Mouse (Mus musculus) midbrain, postnatal 0 days (tissue): ENCODE measurements around the gene Eef1e1. TPM values are rescaled to one million over a fixed set of nuclear protein-coding genes. Genes with fewer than 3 reads are reported as not detected.
"Not testable (repeated sequence)": the region's sequence is repeated elsewhere in the genome, so short reads cannot be mapped to it uniquely, and the experiment has no call there.

Source experiments
- ATAC-seq: fragments of 200-750 bp; cut with Nextera tagmentation; 2 replicates; pipeline ENCODE4 v1.8.0; 2017; ENCODE audit warnings: moderate number of reproducible peaks, mild to moderate bottlenecking, moderate TSS enrichment, moderate library complexity; ENCODE audit not compliant: low FRiP score
- DNase-seq: peaks from one replicate; pipeline ENCODE4 v3.0.0-alpha.2; 2015; ENCODE audit warnings: low spot score
- H3K27ac ChIP-seq: fragments of 300-500 bp; sonication (generic); 2 replicates; pipeline ENCODE4 v1.5.1; 2014; ENCODE audit warnings: low read depth, mild to moderate bottlenecking, low read length, mixed read lengths
- H3K27me3 ChIP-seq: fragments of 300-500 bp; sonication (generic); 2 replicates; pipeline ENCODE4 v1.6.1; 2014; ENCODE audit warnings: low read length, control low read depth, mixed read lengths; ENCODE audit not compliant: insufficient read depth
- H3K36me3 ChIP-seq: fragments of 300-500 bp; sonication (generic); 2 replicates; pipeline ENCODE4 v1.6.1; 2014; ENCODE audit warnings: low read length, control low read depth, mixed read lengths; ENCODE audit not compliant: insufficient read depth
- H3K4me1 ChIP-seq: fragments of 300-500 bp; sonication (generic); 2 replicates; pipeline ENCODE4 v1.6.1; 2014; ENCODE audit warnings: mild to moderate bottlenecking, control low read depth, antibody characterized with exemption, low read length, mixed read lengths; ENCODE audit not compliant: insufficient read depth
- H3K4me2 ChIP-seq: fragments of 300-500 bp; sonication (generic); 2 replicates; pipeline ENCODE4 v1.6.1; 2014; ENCODE audit warnings: low read depth, mild to moderate bottlenecking, low read length, mixed read lengths; ENCODE audit not compliant: poor library complexity, severe bottlenecking
- H3K4me3 ChIP-seq: fragments of 300-500 bp; sonication (generic); 2 replicates; pipeline ENCODE4 v1.5.1; 2014; ENCODE audit warnings: low read depth, mild to moderate bottlenecking, low read length, moderate library complexity
- H3K9ac ChIP-seq: fragments of 300-500 bp; sonication (generic); replicated peaks from 2 replicates; pipeline ENCODE4 v1.6.1; 2014; ENCODE audit warnings: mild to moderate bottlenecking, low read length, moderate library complexity, mixed read lengths; ENCODE audit not compliant: poor library complexity, severe bottlenecking
- H3K9me3 ChIP-seq: fragments of 300-500 bp; sonication (generic); 2 replicates; pipeline ENCODE4 v1.6.1; 2016; ENCODE audit warnings: low read length, control low read depth
- CTCF ChIP-seq: IDR thresholded peaks from 2 replicates; pipeline ENCODE4 v1.5.1; 2016; ENCODE audit warnings: antibody characterized with exemption, mild to moderate bottlenecking
- WGBS: fragments of 180-500 bp; shearing (Covaris S2); extraction: QIAGEN DNeasy Blood & Tissue Kit; methylation state at CpG from one replicate; pipeline ENCODE4 v1.1.7; 2014; 5-methylcytosine and 5-hydroxymethylcytosine counted together
- polyA plus RNA-seq: library from polyadenylated mRNA; unstranded; fragments of >200 nt; fragmentation: Nextera tagmentation; extraction: Ambion mirVana; gene quantifications from 2 replicates; pipeline ENCODE4 v1.2.1, GENCODE M21; 2015
- total RNA-seq: library from RNA; depleted of rRNA; stranded (reverse); fragments of >200 nt; gene quantifications from 2 replicates; pipeline ENCODE4 v1.2.3, GENCODE M21; 2014; rRNA removed

The Eef1e1 gene
- total RNA-seq (32.2 and 40.6 TPM in 2 replicates), polyA plus RNA-seq (108 and 118 TPM in 2 replicates)

- Histone ChIP-seq H3K9me3 (no peaks in the 10 kb centered on the region), H3K4me1 (no peaks in the 10 kb centered on the region), H3K36me3 (peaks cover 23% of the 10 kb centered on the region), H3K27me3 (no peaks in the 10 kb centered on the region), H3K27ac (peak within 1 kb of the TSS; percentile 86), H3K9ac (peak within 1 kb of the TSS; percentile 89), H3K4me3 (peak within 1 kb of the TSS; percentile 98), H3K4me2 (peak within 1 kb of the TSS; percentile 74)
- WGBS: under 1% methylated on average over 59 of the region's 59 CpGs
- DNase-seq (peak; percentile 96), ATAC-seq (peak; percentile 99)
- TF ChIP-seq CTCF: peak; percentile 77
These were observed at the start of gene Eef1e1 for GRCm38 (mm10) chr13:38658528-38659280. Gene Eef1e1 (minus strand): TSS chr13:38659058.

GRCm38 (mm10) chr13:38690845-38691244, 32.0 kb upstream of the Eef1e1 start:
- H3K4me2 ChIP-seq: no peak overlapping the region
- 89% methylated on average over 6 of the region's 6 CpGs for WGBS
- no peaks in the 10 kb centered on the region for H3K4me1 ChIP-seq
- no peak overlapping the region for H3K27ac ChIP-seq
- ATAC-seq (no peak), DNase-seq (no peak)
- H3K4me3 ChIP-seq: no peak overlapping the region
- no peaks in the 10 kb centered on the region for H3K9me3 ChIP-seq
- H3K9ac ChIP-seq: no peak overlapping the region
- no peak for TF ChIP-seq CTCF
- H3K36me3 ChIP-seq: no peaks in the 10 kb centered on the region
- no peaks in the 10 kb centered on the region for H3K27me3 ChIP-seq

GRCm38 (mm10) chr13:38690028-38690427, 31.2 kb upstream of the Eef1e1 start:
- Histone ChIP-seq H3K27me3 (no peaks in the 10 kb centered on the region), H3K9me3 (no peaks in the 10 kb centered on the region), H3K4me3 (no peak overlapping the region), H3K4me1 (no peaks in the 10 kb centered on the region), H3K36me3 (no peaks in the 10 kb centered on the region), H3K9ac (no peak overlapping the region), H3K27ac (no peak overlapping the region), H3K4me2 (no peak overlapping the region)
- peak; percentile 60; the same call in 1 of the 2 replicates for ATAC-seq
- TF ChIP-seq CTCF: peak; percentile 84
- 53% methylated on average over 3 of the region's 3 CpGs for WGBS
- DNase-seq: peak; percentile 69

GRCm38 (mm10) chr13:38688761-38689160, 29.9 kb upstream of the Eef1e1 start:
- H3K36me3 ChIP-seq: no peaks in the 10 kb centered on the region
- no peak overlapping the region for H3K4me3 ChIP-seq
- DNase-seq: no peak
- ATAC-seq: no peak
- no peak for TF ChIP-seq CTCF
- H3K27me3 ChIP-seq: no peaks in the 10 kb centered on the region
- no peak overlapping the region for H3K27ac ChIP-seq
- WGBS: 87% methylated on average over 11 of the region's 11 CpGs
- H3K9me3 ChIP-seq: no peaks in the 10 kb centered on the region
- H3K9ac ChIP-seq: no peak overlapping the region
- no peak overlapping the region for H3K4me2 ChIP-seq
- H3K4me1 ChIP-seq: no peaks in the 10 kb centered on the region

- H3K9ac ChIP-seq: no peak overlapping the region
- WGBS: 79% methylated on average over 9 of the region's 9 CpGs
- H3K4me2 ChIP-seq: no peak overlapping the region
- H3K4me3 ChIP-seq: no peak overlapping the region
- no peaks in the 10 kb centered on the region for H3K36me3 ChIP-seq
- no peaks in the 10 kb centered on the region for H3K4me1 ChIP-seq
- no peaks in the 10 kb centered on the region for H3K27me3 ChIP-seq
- H3K27ac ChIP-seq: no peak overlapping the region
- no peak for ATAC-seq
- peak; percentile 60 for DNase-seq
- TF ChIP-seq CTCF: no peak
- H3K9me3 ChIP-seq: no peaks in the 10 kb centered on the region
These were observed 13.5 kb upstream of the Eef1e1 start for GRCm38 (mm10) chr13:38672336-38672735.

GRCm38 (mm10) chr13:38671451-38671850, 12.6 kb upstream of the Eef1e1 start:
- H3K27me3 ChIP-seq, ATAC-seq, H3K36me3 ChIP-seq, H3K9me3 ChIP-seq, H3K4me1 ChIP-seq, H3K4me2 ChIP-seq, H3K4me3 ChIP-seq, DNase-seq, H3K27ac ChIP-seq, H3K9ac ChIP-seq: not testable (repeated sequence)
- WGBS: 91% methylated on average over 6 of the region's 6 CpGs
